Comparison of ENCODE assay signal across 20 mouse cellular contexts in genomic region chr13:45880543-45880845, GRCm38 (mm10).
A peak's percentile ranks its signal among the peaks of the same experiment; 100 is the strongest.
DNase-seq lines count a peak whose midpoint lies in the region; ATAC-seq lines count a peak whose summit lies in the region.
"Had no signal": no experiment of that assay in that cellular context is flagged by ENCODE, and none has a peak within 500 bp of the region (broad histone marks: within the 10 kb centered on the region; RNA-seq: fewer than 3 reads in every experiment).

No protein-coding gene starts in this region.

- ATAC-seq in megakaryocyte, adult 5-6 weeks (ENCODE audit: poor library complexity, severe bottlenecking), result no peak
- ATAC-seq in embryonic facial prominence, embryonic 15.5 days (ENCODE audit: insufficient number of reproducible peaks, low FRiP score, low TSS enrichment, low read depth), result no peak
- ATAC-seq in stomach, embryonic 16.5 days (ENCODE audit: insufficient read depth, low FRiP score), result no peak
- ATAC-seq in heart, embryonic 11.5 days (replicated peaks; ENCODE audit: insufficient number of reproducible peaks, low FRiP score, low TSS enrichment), result no peak
- ATAC-seq: CD4-positive, CD25-positive, alpha-beta regulatory T cell, adult 4 months; forebrain, embryonic 16.5 days; hindbrain, postnatal 0 days had no signal

- DNase-seq in embryonic facial prominence, embryonic 10.5 days (ENCODE audit: low spot score), result peak; percentile 27
- DNase-seq in cerebellum, postnatal 14 days, result no peak
- DNase-seq in layer of hippocampus, adult 18-20 months (ENCODE audit: low spot score in 2 of 2), result no peak
- DNase-seq: adrenal gland, postnatal 10 days; cerebellum, adult 11 months; cerebellum, adult 8-10 months; cerebellum, postnatal 25 days; gastrocnemius, postnatal 10 days; heart, adult 18-20 months; heart, postnatal 36 days had no signal

- no peak overlapping the region for H3K27ac ChIP-seq in embryonic facial prominence, embryonic 10.5 days (replicated peaks)
- 0 out of 2 replicates have a peak overlapping the region, but pooled peaks have one; percentile 52 for H3K27ac ChIP-seq in embryonic facial prominence, embryonic 15.5 days (replicated peaks)
- peak overlapping the region; percentile 41; the same call in 1 of the 2 replicates for H3K27ac ChIP-seq in stomach, embryonic 16.5 days (ENCODE audit: low read length)
- no peak overlapping the region for H3K27ac ChIP-seq in heart, embryonic 11.5 days (ENCODE audit: low read depth, low read length)
- H3K27ac ChIP-seq: forebrain, embryonic 12.5 days; heart, embryonic 10.5 days; hindbrain, postnatal 0 days had no signal

- no peaks in the 10 kb centered on the region for H3K27me3 ChIP-seq in megakaryocyte, embryonic 14.5 days (replicated peaks)
- peaks cover 3% of the 10 kb centered on the region; the same call in 1 of the 2 replicates for H3K27me3 ChIP-seq in embryonic facial prominence, embryonic 10.5 days (replicated peaks; ENCODE audit: low read depth, poor library complexity, severe bottlenecking)
- no peaks in the 10 kb centered on the region for H3K27me3 ChIP-seq in embryonic facial prominence, embryonic 15.5 days
- H3K27me3 ChIP-seq in stomach, embryonic 16.5 days (ENCODE audit: control insufficient read depth, insufficient read depth, low read length), result no peaks in the 10 kb centered on the region
- no peaks in the 10 kb centered on the region for H3K27me3 ChIP-seq in heart, embryonic 11.5 days (ENCODE audit: control insufficient read depth, insufficient read depth, low read length)
- H3K27me3 ChIP-seq: forebrain, embryonic 12.5 days had no signal

- H3K4me2 ChIP-seq in embryonic facial prominence, embryonic 15.5 days (replicated peaks), result no peak overlapping the region
- H3K4me2 ChIP-seq in stomach, embryonic 16.5 days (ENCODE audit: low read depth, low read length), result no peak overlapping the region
- H3K4me2 ChIP-seq in heart, embryonic 11.5 days, result no peak overlapping the region
- H3K4me2 ChIP-seq: forebrain, embryonic 12.5 days had no signal

- peaks cover 85% of the 10 kb centered on the region for H3K4me1 ChIP-seq in megakaryocyte, embryonic 14.5 days
- peaks cover 32% of the 10 kb centered on the region for H3K4me1 ChIP-seq in embryonic facial prominence, embryonic 10.5 days
- peaks cover 28% of the 10 kb centered on the region for H3K4me1 ChIP-seq in embryonic facial prominence, embryonic 15.5 days
- H3K4me1 ChIP-seq in stomach, embryonic 16.5 days (ENCODE audit: control insufficient read depth, insufficient read depth, low read length), result peaks cover 10% of the 10 kb centered on the region
- no peaks in the 10 kb centered on the region for H3K4me1 ChIP-seq in heart, embryonic 11.5 days (ENCODE audit: control insufficient read depth, insufficient read depth, low read length)

- no peaks in the 10 kb centered on the region for H3K9me3 ChIP-seq in megakaryocyte, embryonic 14.5 days
- H3K9me3 ChIP-seq in embryonic facial prominence, embryonic 10.5 days, result no peaks in the 10 kb centered on the region
- no peaks in the 10 kb centered on the region for H3K9me3 ChIP-seq in embryonic facial prominence, embryonic 15.5 days (replicated peaks)
- H3K9me3 ChIP-seq in stomach, embryonic 16.5 days (replicated peaks; ENCODE audit: control insufficient read depth, low read length), result no peaks in the 10 kb centered on the region
- no peaks in the 10 kb centered on the region for H3K9me3 ChIP-seq in heart, embryonic 11.5 days (replicated peaks; ENCODE audit: control insufficient read depth, low read length)
- H3K9me3 ChIP-seq: forebrain, embryonic 12.5 days; heart, embryonic 10.5 days had no signal

- 56% methylated on average over 5 of the region's 5 CpGs for WGBS in embryonic facial prominence, embryonic 10.5 days
- 33% methylated on average over 5 of the region's 5 CpGs for WGBS in embryonic facial prominence, embryonic 15.5 days
- WGBS in stomach, embryonic 16.5 days, result 68% methylated on average over 5 of the region's 5 CpGs
- 81% methylated on average over 5 of the region's 5 CpGs for WGBS in heart, embryonic 11.5 days (ENCODE audit: insufficient replicate concordance)

- H3K36me3 ChIP-seq in megakaryocyte, embryonic 14.5 days (replicated peaks; ENCODE audit: low read length), result peaks cover 48% of the 10 kb centered on the region
- no peaks in the 10 kb centered on the region for H3K36me3 ChIP-seq in embryonic facial prominence, embryonic 10.5 days (replicated peaks)
- no peaks in the 10 kb centered on the region for H3K36me3 ChIP-seq in embryonic facial prominence, embryonic 15.5 days
- no peaks in the 10 kb centered on the region for H3K36me3 ChIP-seq in stomach, embryonic 16.5 days (ENCODE audit: control insufficient read depth, insufficient read depth, low read length)
- no peaks in the 10 kb centered on the region for H3K36me3 ChIP-seq in heart, embryonic 11.5 days (ENCODE audit: control insufficient read depth, insufficient read depth, low read length)
- H3K36me3 ChIP-seq: forebrain, embryonic 12.5 days; heart, embryonic 10.5 days had no signal

- H3K9ac ChIP-seq in embryonic facial prominence, embryonic 15.5 days, result no peak overlapping the region
- H3K9ac ChIP-seq in stomach, embryonic 16.5 days (ENCODE audit: low read length), result no peak overlapping the region
- no peak overlapping the region for H3K9ac ChIP-seq in heart, embryonic 11.5 days (ENCODE audit: low read depth, low read length)
- H3K9ac ChIP-seq: forebrain, embryonic 12.5 days had no signal

- peak overlapping the region; percentile 56 for H3K4me3 ChIP-seq in megakaryocyte, embryonic 14.5 days (replicated peaks)
- no peak overlapping the region for H3K4me3 ChIP-seq in embryonic facial prominence, embryonic 10.5 days
- H3K4me3 ChIP-seq in embryonic facial prominence, embryonic 15.5 days (replicated peaks), result no peak overlapping the region
- H3K4me3 ChIP-seq in stomach, embryonic 16.5 days (replicated peaks; ENCODE audit: low read length), result no peak overlapping the region
- H3K4me3 ChIP-seq in heart, embryonic 11.5 days (ENCODE audit: low read depth, low read length), result no peak overlapping the region
- H3K4me3 ChIP-seq: forebrain, embryonic 12.5 days; heart, embryonic 10.5 days had no signal

Comparison
In these comparisons a context has a peak if more than half of its experiments do, and no peak if none do; other contexts are left out.
1. H3K27ac ChIP-seq: peak in embryonic facial prominence, embryonic 15.5 days (single experiment) and stomach, embryonic 16.5 days (single experiment); none in embryonic facial prominence, embryonic 10.5 days (single experiment) and heart, embryonic 11.5 days (single experiment).